Mouse (Mus musculus) small intestine, adult 2 months (tissue): ENCODE data around the gene Rnase9.

ENCODE experiments used
- CTCF ChIP-seq: fragments of 200-500 bp; IDR thresholded peaks from 2 replicates; pipeline ENCODE4 v1.5.1; 2012; ENCODE audit warnings: low read depth, mild to moderate bottlenecking, control low read depth, inconsistent platforms, low read length, moderate library complexity, mixed read lengths; ENCODE audit not compliant: insufficient replicate concordance, insufficient read length; ENCODE audit errors: extremely low read depth
- POLR2A ChIP-seq: fragments of 200-500 bp; IDR thresholded peaks from 2 replicates; pipeline ENCODE4 v1.6.1; 2012; ENCODE audit warnings: low read depth, mild to moderate bottlenecking, control low read depth, inconsistent platforms, low read length, moderate library complexity

DNA sequence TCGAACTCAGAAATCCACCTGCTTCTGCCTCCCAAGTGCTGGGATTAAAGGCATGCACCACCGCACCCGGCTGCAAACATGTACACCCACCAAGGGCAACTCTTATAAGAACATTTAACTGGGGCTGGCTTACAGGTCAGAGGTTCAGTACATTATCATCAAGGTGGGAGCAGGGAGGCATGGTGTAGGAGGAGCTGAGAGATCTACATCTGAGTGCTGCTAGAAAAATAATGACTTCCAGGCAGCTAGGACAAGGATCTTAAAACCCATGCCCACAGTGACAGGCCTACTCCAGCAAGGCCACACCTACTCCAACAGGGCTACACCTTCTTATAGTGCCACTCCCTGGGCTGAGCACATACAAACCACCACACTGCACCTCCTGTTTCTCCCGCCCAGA is 44.2 kb upstream of the Rnase9 start:
- TF ChIP-seq POLR2A, result no peak
- no peak for TF ChIP-seq CTCF
